28 mouse cellular contexts compared by ENCODE assay signal in the genomic region with DNA sequence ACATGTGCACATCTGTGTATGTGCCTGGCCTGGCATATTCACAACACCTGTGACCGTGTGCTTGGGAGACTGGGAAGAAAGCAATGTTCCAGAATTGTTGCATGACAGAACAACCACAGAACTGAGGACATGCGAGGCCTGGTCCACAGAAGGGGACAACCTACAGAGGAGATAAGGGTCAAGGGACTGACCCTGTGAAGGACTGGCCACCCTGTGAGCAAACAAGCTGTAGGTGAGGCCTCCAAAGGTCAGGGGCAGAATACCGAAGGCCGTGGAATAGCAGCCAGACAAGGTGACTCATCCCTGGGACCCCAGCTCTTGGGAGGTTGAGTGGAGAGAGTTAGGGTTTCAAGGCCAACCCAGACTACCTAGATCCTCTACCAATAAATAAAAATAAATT.
DNase-seq lines count a peak whose midpoint lies in the region; ATAC-seq and TF ChIP-seq lines count a peak whose summit lies in the region.
"Had no signal": no experiment of that assay in that cellular context is flagged by ENCODE, and none has a peak within 500 bp of the region (broad histone marks: within the 10 kb centered on the region; RNA-seq: fewer than 3 reads in every experiment).

No protein-coding gene starts in this region.

- peak; percentile 61 for DNase-seq in adrenal gland, adult 2 months
- DNase-seq in adrenal gland, adult 8-10 months = no peak
- no peak for DNase-seq in forebrain, embryonic 10.5 days (ENCODE audit: extremely low spot score, low spot score)
- peak; percentile 73 for DNase-seq in liver, adult 2 months (ENCODE audit: extremely low read depth, low read depth, low spot score)
- no peak for DNase-seq in liver, postnatal 0 days
- no peak for DNase-seq in limb, embryonic 10.5 days (ENCODE audit: low spot score)
- DNase-seq in kidney, adult 18-20 months = no peak
- DNase-seq: adrenal gland, postnatal 25 days; cerebellum, adult 2 months; forebrain, postnatal 0 days; gastrocnemius, postnatal 10 days; heart, postnatal 36 days; kidney, postnatal 14 days; retina, postnatal 1 day; right cerebral cortex, postnatal 14 days; thymus, postnatal 25 days had no signal

- H3K27ac ChIP-seq in forebrain, embryonic 10.5 days = peak overlapping the region; percentile 31; the same call in 1 of the 2 replicates
- no peak overlapping the region for H3K27ac ChIP-seq in forebrain, embryonic 13.5 days
- H3K27ac ChIP-seq in liver, adult 2 months (replicated peaks; ENCODE audit: insufficient read depth, low read depth, low read length) = peak overlapping the region; percentile 14
- no peak overlapping the region for H3K27ac ChIP-seq in liver, postnatal 0 days (ENCODE audit: low read depth)
- peak overlapping the region; percentile 33; the same call in 1 of the 2 replicates for H3K27ac ChIP-seq in limb, embryonic 10.5 days
- H3K27ac ChIP-seq: embryonic facial prominence, embryonic 13.5 days; liver, embryonic 14.5 days; lung, embryonic 15.5 days; neural tube, embryonic 15.5 days; stomach, embryonic 15.5 days had no signal

- no peak for TF ChIP-seq POLR2A in liver, adult 2 months (IDR thresholded peaks at IDR 0.05; ENCODE audit: extremely low read depth, insufficient read depth, low read length)

- H3K9ac ChIP-seq in forebrain, embryonic 13.5 days = no peak overlapping the region
- no peak overlapping the region for H3K9ac ChIP-seq in liver, adult 2 months (ENCODE audit: low read depth, low read length)
- H3K9ac ChIP-seq in liver, postnatal 0 days (replicated peaks) = no peak overlapping the region
- H3K9ac ChIP-seq: embryonic facial prominence, embryonic 13.5 days; forebrain, postnatal 0 days; hindbrain, embryonic 13.5 days; liver, embryonic 14.5 days; lung, embryonic 15.5 days; neural tube, embryonic 15.5 days; stomach, embryonic 15.5 days had no signal

- no peak overlapping the region for H3K4me2 ChIP-seq in forebrain, embryonic 13.5 days
- H3K4me2 ChIP-seq in liver, postnatal 0 days (ENCODE audit: low read depth, low read length) = no peak overlapping the region
- H3K4me2 ChIP-seq: embryonic facial prominence, embryonic 13.5 days; heart, embryonic 11.5 days; hindbrain, embryonic 13.5 days; lung, embryonic 15.5 days; midbrain, embryonic 11.5 days; neural tube, embryonic 15.5 days; stomach, embryonic 15.5 days had no signal

- H3K4me3 ChIP-seq in forebrain, embryonic 10.5 days = no peak overlapping the region
- no peak overlapping the region for H3K4me3 ChIP-seq in forebrain, embryonic 13.5 days
- no peak overlapping the region for H3K4me3 ChIP-seq in liver, adult 2 months (ENCODE audit: insufficient read depth, low read depth, low read length)
- H3K4me3 ChIP-seq in liver, postnatal 0 days (ENCODE audit: low read depth, low read length) = no peak overlapping the region
- H3K4me3 ChIP-seq in limb, embryonic 10.5 days = no peak overlapping the region
- H3K4me3 ChIP-seq: embryonic facial prominence, embryonic 13.5 days; hindbrain, embryonic 13.5 days; lung, embryonic 15.5 days; neural tube, embryonic 15.5 days; stomach, embryonic 15.5 days had no signal

- H3K4me1 ChIP-seq in forebrain, embryonic 10.5 days = peaks cover 76% of the 10 kb centered on the region
- H3K4me1 ChIP-seq in forebrain, embryonic 13.5 days = peaks cover 62% of the 10 kb centered on the region
- peaks cover 35% of the 10 kb centered on the region for H3K4me1 ChIP-seq in liver, adult 2 months (ENCODE audit: control insufficient read depth, insufficient read depth, low read length)
- H3K4me1 ChIP-seq in liver, postnatal 0 days (ENCODE audit: insufficient read depth) = peaks cover 56% of the 10 kb centered on the region
- H3K4me1 ChIP-seq in limb, embryonic 10.5 days = peaks cover 41% of the 10 kb centered on the region

- WGBS in forebrain, embryonic 10.5 days = 92% methylated on average over 4 of the region's 4 CpGs
- 86% methylated on average over 4 of the region's 4 CpGs for WGBS in forebrain, embryonic 13.5 days
- WGBS in liver, adult 2 months = 22% methylated on average over 4 of the region's 4 CpGs
- WGBS in liver, postnatal 0 days (ENCODE audit: insufficient replicate concordance) = 61% methylated on average over 4 of the region's 4 CpGs
- whole genome bisulfite sequencing in limb, embryonic 10.5 days = 85% methylated on average over 4 of the region's 4 CpGs

- ATAC-seq in forebrain, embryonic 13.5 days = no peak
- ATAC-seq in liver, postnatal 0 days = no peak
- ATAC-seq: activated CD4-positive, CD25-positive, alpha-beta regulatory T cell, adult 4 months; forebrain, postnatal 0 days; intestine, postnatal 0 days had no signal

- no peaks in the 10 kb centered on the region for H3K79me2 ChIP-seq in liver, adult 2 months (ENCODE audit: control insufficient read depth, insufficient read depth, low read length)

- no peak for TF ChIP-seq EP300 in liver, postnatal 0 days (IDR thresholded peaks at IDR 0.05; ENCODE audit: low read depth)

- H3K9me3 ChIP-seq in forebrain, embryonic 10.5 days = no peaks in the 10 kb centered on the region
- no peaks in the 10 kb centered on the region for H3K9me3 ChIP-seq in forebrain, embryonic 13.5 days (replicated peaks)
- no peaks in the 10 kb centered on the region for H3K9me3 ChIP-seq in liver, postnatal 0 days (ENCODE audit: low read length)
- no peaks in the 10 kb centered on the region for H3K9me3 ChIP-seq in limb, embryonic 10.5 days (replicated peaks)
- H3K9me3 ChIP-seq: embryonic facial prominence, embryonic 13.5 days; hindbrain, embryonic 13.5 days; lung, embryonic 15.5 days; neural tube, embryonic 15.5 days; stomach, embryonic 15.5 days had no signal

- TF ChIP-seq CTCF in liver, adult 2 months (IDR thresholded peaks at IDR 0.05; ENCODE audit: low read depth, low read length) = no peak
- TF ChIP-seq CTCF in liver, postnatal 0 days (IDR thresholded peaks at IDR 0.05; ENCODE audit: low read depth) = no peak

- H3K36me3 ChIP-seq in forebrain, embryonic 10.5 days (replicated peaks) = no peaks in the 10 kb centered on the region
- no peaks in the 10 kb centered on the region for H3K36me3 ChIP-seq in forebrain, embryonic 13.5 days (ENCODE audit: poor library complexity, severe bottlenecking)
- no peaks in the 10 kb centered on the region for H3K36me3 ChIP-seq in liver, adult 2 months (ENCODE audit: control insufficient read depth, insufficient read depth, low read length)
- H3K36me3 ChIP-seq in liver, postnatal 0 days (replicated peaks; ENCODE audit: insufficient read depth, low read length) = no peaks in the 10 kb centered on the region
- no peaks in the 10 kb centered on the region for H3K36me3 ChIP-seq in limb, embryonic 10.5 days
- H3K36me3 ChIP-seq: embryonic facial prominence, embryonic 13.5 days; hindbrain, embryonic 13.5 days; lung, embryonic 15.5 days; neural tube, embryonic 15.5 days; stomach, embryonic 15.5 days had no signal

- peaks cover 3% of the 10 kb centered on the region for H3K27me3 ChIP-seq in forebrain, embryonic 10.5 days (ENCODE audit: poor library complexity, severe bottlenecking)
- no peaks in the 10 kb centered on the region for H3K27me3 ChIP-seq in forebrain, embryonic 13.5 days
- H3K27me3 ChIP-seq in liver, adult 2 months (ENCODE audit: control insufficient read depth, insufficient read depth, low read length) = no peaks in the 10 kb centered on the region
- no peaks in the 10 kb centered on the region for H3K27me3 ChIP-seq in liver, postnatal 0 days (ENCODE audit: insufficient read depth, low read length)
- H3K27me3 ChIP-seq in limb, embryonic 10.5 days (ENCODE audit: low read depth, poor library complexity, severe bottlenecking) = no peaks in the 10 kb centered on the region
- H3K27me3 ChIP-seq: CH12.LX; embryonic facial prominence, embryonic 13.5 days; hindbrain, embryonic 13.5 days; lung, embryonic 15.5 days; neural tube, embryonic 15.5 days; stomach, embryonic 15.5 days had no signal

Comparison
In these comparisons a context has a peak if more than half of its experiments do, and no peak if none do; other contexts are left out.
1. DNase-seq: peak in adrenal gland, adult 2 months (single experiment) and liver, adult 2 months (single experiment); none in adrenal gland, adult 8-10 months (single experiment), forebrain, embryonic 10.5 days (single experiment), liver, postnatal 0 days (single experiment), limb, embryonic 10.5 days (single experiment) and kidney, adult 18-20 months (single experiment).
2. H3K27ac ChIP-seq: peak in forebrain, embryonic 10.5 days (single experiment), liver, adult 2 months (single experiment) and limb, embryonic 10.5 days (single experiment); none in forebrain, embryonic 13.5 days (single experiment) and liver, postnatal 0 days (single experiment).